Mouse (Mus musculus) heart, embryonic 12.5 days (tissue): ENCODE results near the gene Cldn34c3. TPM values are rescaled to one million over a fixed set of nuclear protein-coding genes. Genes with fewer than 3 reads are reported as not detected.
"Not testable (repeated sequence)": the region's sequence is repeated elsewhere in the genome, so short reads cannot be mapped to it uniquely, and the experiment has no call there.

Source experiments
- ATAC-seq: fragments of 200-750 bp; cut with Nextera tagmentation; 2 replicates; pipeline ENCODE4 v1.8.0; 2017; ENCODE audit warnings: moderate TSS enrichment, moderate library complexity; ENCODE audit not compliant: insufficient number of reproducible peaks, low FRiP score
- H3K27ac ChIP-seq: fragments of 300-500 bp; sonication (generic); 2 replicates; pipeline ENCODE4 v1.5.1; 2016; ENCODE audit warnings: mild to moderate bottlenecking, moderate library complexity; ENCODE audit not compliant: poor library complexity, severe bottlenecking
- H3K27me3 ChIP-seq: fragments of 300-500 bp; sonication (generic); replicated peaks from 2 replicates; pipeline ENCODE4 v1.6.1; 2016; ENCODE audit warnings: mild to moderate bottlenecking, moderate library complexity
- H3K36me3 ChIP-seq: fragments of 300-500 bp; sonication (generic); 2 replicates; pipeline ENCODE4 v1.6.1; 2016; ENCODE audit warnings: mild to moderate bottlenecking, moderate library complexity
- H3K4me1 ChIP-seq: fragments of 300-500 bp; sonication (generic); replicated peaks from 2 replicates; pipeline ENCODE4 v1.6.1; 2016; ENCODE audit warnings: mild to moderate bottlenecking
- H3K4me2 ChIP-seq: fragments of 300-500 bp; sonication (generic); 2 replicates; pipeline ENCODE4 v1.6.1; 2016; ENCODE audit warnings: mild to moderate bottlenecking, moderate library complexity
- H3K4me3 ChIP-seq: fragments of 300-500 bp; sonication (generic); 2 replicates; pipeline ENCODE4 v1.5.1; 2016; ENCODE audit warnings: mild to moderate bottlenecking
- H3K9ac ChIP-seq: fragments of 300-500 bp; sonication (generic); 2 replicates; pipeline ENCODE4 v1.6.1; 2016; ENCODE audit warnings: mild to moderate bottlenecking, moderate library complexity
- H3K9me3 ChIP-seq: fragments of 300-500 bp; sonication (generic); replicated peaks from 2 replicates; pipeline ENCODE4 v1.6.1; 2016; ENCODE audit warnings: mild to moderate bottlenecking, moderate library complexity
- polyA plus RNA-seq: library from polyadenylated mRNA; unstranded; fragments of >200 nt; fragmentation: Nextera tagmentation; extraction: Ambion mirVana; gene quantifications from 2 replicates; pipeline ENCODE4 v1.2.1, GENCODE M21; 2016

Gene Cldn34c3
- not detected in 2 replicates for polyA plus RNA-seq

- H3K27me3 ChIP-seq, H3K4me3 ChIP-seq, ATAC-seq, H3K27ac ChIP-seq, H3K9ac ChIP-seq, H3K9me3 ChIP-seq, H3K36me3 ChIP-seq, H3K4me2 ChIP-seq, H3K4me1 ChIP-seq: not testable (repeated sequence)
Observed at GRCm38 (mm10) chrX:123793365-123793764, at the start of gene Cldn34c3. TSS of gene Cldn34c3 (plus strand) at chrX:123793665.

Other genes starting within 250 kb of the Cldn34c3 start
- not detected in 2 replicates for gene Cldn34c2, start 212.0 kb upstream of the Cldn34c3 start, polyA plus RNA-seq
- gene Gm17467, start 88.9 kb upstream of the Cldn34c3 start, polyA plus RNA-seq, result not detected in 2 replicates